Mouse (Mus musculus) activated CD4-positive, CD25-positive, alpha-beta regulatory T cell, adult 4 months (primary cell): ENCODE results near the gene Nr0b2. TPM values are rescaled to one million over a fixed set of nuclear protein-coding genes. Genes with fewer than 3 reads are reported as not detected.
"Not testable (repeated sequence)": the region's sequence is repeated elsewhere in the genome, so short reads cannot be mapped to it uniquely, and the experiment has no call there.

Source experiments
- ATAC-seq: one replicate; pipeline ENCODE4 v1.8.0; 2017
- polyA plus RNA-seq, 2 experiments: library from polyadenylated mRNA; unstranded; fragments of 100-300 nt; shearing (Covaris generic); gene quantifications; one replicate each; pipeline ENCODE4 v1.2.1; 2017

Nr0b2 gene
- not detected for polyA plus RNA-seq

DNA sequence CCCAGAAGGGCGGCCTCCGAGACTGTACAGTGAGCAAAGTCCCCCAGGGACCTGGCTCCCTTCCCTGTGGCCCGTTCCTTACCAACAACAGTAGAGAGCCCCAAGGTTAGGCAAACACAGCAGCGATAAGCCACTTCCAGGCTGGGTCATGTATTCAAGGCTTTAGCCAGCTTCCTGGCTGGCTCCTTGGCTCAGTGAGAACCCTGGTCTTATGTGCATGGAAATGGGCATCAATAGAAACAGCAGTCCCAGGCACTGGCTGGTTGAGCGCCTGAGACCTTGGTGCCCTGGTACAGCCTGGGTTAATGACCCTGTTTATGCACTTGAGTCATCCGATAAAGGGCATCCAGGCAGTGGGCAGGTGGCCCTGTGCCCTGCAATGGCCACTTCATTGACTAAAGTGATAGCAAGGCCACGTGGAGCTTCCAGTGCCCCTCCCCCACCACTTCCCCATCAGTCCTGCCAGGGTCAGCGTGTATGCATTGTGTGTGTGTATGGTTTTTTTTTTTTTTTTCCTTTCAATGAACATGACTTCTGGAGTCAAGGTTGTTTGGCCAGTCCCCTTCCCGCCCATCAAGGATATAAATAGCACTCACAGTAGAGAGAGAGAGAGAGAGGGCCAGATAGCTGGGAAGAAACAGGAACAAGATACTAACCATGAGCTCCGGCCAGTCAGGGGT, at the start of gene Nr0b2:
Nr0b2 (plus strand) TSS at position 609 of the 680 bp plus-strand sequence.
- no peak for ATAC-seq

GRCm38 (mm10) chr4:133504300-133504699, 48.9 kb upstream of the Nr0b2 start:
- ATAC-seq: no peak

DNA sequence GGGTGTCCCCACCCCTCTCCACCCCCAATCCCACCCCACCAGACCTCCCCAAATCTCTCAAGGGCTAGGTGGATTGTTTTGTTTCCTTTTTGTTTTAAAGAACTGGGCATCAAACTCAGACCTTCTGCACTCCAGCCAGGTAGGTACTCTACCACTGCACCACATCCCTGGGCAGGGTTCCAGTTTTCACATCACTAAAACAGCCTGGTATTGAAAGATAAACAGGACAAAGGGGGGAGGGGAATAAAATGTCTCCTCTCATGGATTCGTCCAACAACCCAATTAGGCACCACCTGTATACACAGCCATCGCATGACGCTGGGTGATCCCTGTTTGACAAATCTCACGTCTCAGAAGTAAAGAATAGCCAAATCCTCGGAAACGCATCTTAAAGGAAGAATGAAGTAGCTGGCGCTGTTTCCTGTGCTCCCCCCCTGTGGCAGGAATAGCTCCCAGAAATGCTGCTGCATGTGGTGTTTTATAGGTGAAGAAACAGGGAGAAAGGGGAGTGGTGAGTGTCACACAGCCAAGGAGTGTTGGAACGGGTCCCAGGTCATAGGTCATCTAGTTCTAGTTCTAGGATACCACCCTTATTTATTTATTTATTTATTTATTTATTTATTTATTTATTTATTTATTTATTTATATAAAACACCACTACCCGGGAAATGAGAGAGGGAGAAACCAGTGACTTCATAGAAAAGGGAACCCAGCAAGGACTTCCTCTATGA, 48.3 kb upstream of the Nr0b2 start:
- ATAC-seq: no peak

DNA sequence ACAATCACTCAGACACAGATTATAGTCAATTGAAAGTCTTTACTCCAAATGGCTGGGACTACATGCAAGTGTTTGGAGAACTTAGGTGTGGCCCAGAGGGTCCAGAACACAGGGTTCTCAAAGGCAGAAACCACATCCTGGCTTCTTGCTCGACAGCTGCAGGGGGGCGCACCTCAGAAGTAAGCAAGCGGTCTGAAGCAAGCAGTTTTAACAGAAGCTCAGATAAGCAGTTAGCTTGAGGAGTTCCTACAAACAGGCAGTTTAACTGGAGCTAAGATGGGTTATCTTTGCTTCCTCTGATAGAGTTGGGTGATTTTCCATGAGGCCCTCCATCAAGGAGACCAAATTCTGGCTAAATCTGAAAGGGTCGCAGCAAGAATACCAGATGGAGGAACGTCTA, 46.6 kb upstream of the Nr0b2 start:
- peak; percentile 43 for ATAC-seq

DNA sequence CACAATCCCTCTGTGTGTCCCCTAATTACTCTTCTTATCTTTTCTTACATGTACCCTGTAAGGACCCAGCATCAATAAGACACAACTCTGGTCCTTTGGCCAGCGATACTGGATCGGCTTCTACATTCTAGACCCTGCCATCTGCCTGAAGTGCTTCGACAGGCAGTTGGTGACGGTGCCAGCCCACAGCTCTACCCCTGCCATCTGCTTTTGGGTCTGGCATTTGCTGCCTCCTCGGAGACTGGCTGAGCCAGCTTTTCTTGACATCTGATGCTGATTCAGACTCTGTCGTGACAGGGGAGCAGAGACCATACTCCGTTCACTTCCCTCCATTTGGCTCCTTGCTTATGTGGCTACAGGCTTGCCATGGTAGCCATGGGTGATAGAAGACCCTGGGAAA, 44.2 kb upstream of the Nr0b2 start:
- no peak for ATAC-seq

DNA sequence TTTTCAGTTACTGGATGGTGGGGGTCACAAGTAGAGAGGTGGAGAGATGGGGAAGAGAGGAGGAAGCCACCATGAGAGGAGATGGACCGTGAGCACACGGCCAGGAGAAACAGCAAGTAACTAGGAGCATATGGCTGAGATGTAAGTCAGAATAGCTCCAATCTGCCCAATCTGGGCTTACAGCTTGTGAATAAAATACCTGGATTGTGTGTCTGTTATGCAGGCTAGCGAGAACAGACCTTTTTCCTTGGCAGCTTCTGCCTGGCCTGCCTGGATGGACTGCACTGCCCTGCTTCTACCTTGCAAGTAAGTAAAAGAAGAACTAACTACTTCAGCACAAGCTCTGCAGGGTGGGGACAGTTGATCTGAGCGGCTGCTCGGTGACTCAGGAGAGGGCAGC, 42.1 kb upstream of the Nr0b2 start:
- ATAC-seq: no peak

DNA sequence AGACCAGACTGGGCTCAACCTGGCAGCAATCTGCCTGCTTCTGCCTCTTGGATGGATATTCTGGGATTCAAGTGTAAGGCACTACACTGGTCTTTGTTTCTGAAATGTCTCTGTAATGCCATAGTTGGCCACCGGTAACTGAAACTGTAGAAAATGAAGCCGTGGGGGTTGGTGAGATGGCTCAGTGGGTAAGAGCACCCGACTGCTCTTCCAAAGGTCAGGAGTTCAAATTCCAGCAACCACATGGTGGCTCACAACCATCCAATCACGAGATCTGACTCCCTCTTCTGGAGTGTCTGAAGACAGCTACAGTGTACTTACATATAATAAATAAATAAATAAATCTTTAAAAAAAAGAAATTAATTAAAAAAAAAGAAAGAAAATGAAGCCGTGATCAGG, 40.7 kb upstream of the Nr0b2 start:
- ATAC-seq: not testable (repeated sequence)

DNA sequence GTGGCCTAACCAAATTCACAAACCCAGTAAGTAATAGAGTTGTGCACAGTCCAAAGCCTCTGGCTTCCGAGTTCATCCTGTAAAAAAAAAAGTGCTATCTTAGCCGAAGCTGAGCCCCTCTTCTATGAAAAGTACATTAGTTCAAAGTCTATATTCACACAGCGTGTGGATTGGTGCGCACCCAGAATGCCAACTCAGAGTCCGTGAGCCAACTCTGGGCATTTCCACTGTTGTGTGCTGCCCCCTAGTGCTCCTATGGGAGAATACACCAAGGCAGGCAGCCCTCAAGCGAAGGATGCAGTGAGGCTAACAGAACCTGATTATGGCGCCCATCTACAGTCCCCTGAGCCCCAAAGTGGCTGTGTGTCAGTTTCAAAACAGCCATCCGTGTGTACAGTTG, 40.2 kb upstream of the Nr0b2 start:
- peak; percentile 46 for ATAC-seq

- ATAC-seq: no peak
Observed at GRCm38 (mm10) chr4:133518601-133519368, 34.4 kb upstream of the Nr0b2 start, which contains the start of gene Kdf1. Gene Kdf1, plus strand, starts transcription at chr4:133518963.

- no peak for ATAC-seq
Observed at GRCm38 (mm10) chr4:133519369-133519665, 33.9 kb upstream of the Nr0b2 start.

GRCm38 (mm10) chr4:133521502-133521901, 31.7 kb upstream of the Nr0b2 start:
- no peak for ATAC-seq

GRCm38 (mm10) chr4:133527788-133528187, 25.4 kb upstream of the Nr0b2 start:
- no peak for ATAC-seq

- no peak for ATAC-seq
Observed at GRCm38 (mm10) chr4:133532777-133533176, 20.4 kb upstream of the Nr0b2 start.

GRCm38 (mm10) chr4:133536081-133536480, 17.1 kb upstream of the Nr0b2 start:
- no peak for ATAC-seq

GRCm38 (mm10) chr4:133536652-133537051, 16.5 kb upstream of the Nr0b2 start:
- no peak for ATAC-seq

- ATAC-seq: peak; percentile 98
Observed at GRCm38 (mm10) chr4:133545272-133546231, 7.6 kb upstream of the Nr0b2 start, which contains the start of gene Nudc. Gene Nudc, minus strand, starts transcription at chr4:133545996.

GRCm38 (mm10) chr4:133552029-133552428, 1.1 kb upstream of the Nr0b2 start:
- ATAC-seq: no peak

GRCm38 (mm10) chr4:133553448-133554330, 513 bp downstream of the Nr0b2 start:
- ATAC-seq: no peak

DNA sequence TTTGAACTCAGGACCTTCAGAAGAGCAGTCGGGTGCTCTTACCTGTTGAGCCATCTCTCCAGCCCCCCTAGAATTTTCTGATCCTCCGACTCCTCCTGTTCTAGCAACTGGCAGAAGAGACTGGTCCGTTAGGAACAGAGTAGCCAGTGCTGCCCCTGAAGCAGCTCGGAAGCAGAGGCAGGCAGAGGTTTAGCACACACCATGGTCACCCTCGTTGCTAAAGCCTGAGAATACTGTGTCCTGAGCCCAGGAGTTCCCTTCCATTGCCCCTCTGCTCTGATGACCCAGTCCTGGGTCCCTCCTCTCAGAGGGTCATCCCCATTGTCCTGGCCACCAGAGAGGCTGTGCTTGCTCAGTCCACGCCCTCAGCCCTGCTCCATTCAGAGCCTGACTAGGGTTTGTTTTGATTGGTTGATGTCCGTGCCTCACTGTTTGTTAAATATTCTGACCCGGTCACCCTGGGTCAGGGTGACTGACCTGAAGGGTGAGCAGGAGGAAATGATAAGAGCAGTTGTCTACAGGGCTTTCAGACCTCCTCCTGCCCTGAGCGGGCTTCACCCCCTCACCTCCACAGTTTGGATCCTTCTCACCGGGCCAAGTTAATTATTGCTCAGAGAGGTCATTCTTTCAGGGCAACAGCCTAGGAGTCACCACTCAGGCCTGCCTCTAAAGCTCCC, 4.0 kb downstream of the Nr0b2 start:
- no peak for ATAC-seq

- ATAC-seq: no peak
Observed at GRCm38 (mm10) chr4:133559846-133560245, 6.7 kb downstream of the Nr0b2 start.

DNA sequence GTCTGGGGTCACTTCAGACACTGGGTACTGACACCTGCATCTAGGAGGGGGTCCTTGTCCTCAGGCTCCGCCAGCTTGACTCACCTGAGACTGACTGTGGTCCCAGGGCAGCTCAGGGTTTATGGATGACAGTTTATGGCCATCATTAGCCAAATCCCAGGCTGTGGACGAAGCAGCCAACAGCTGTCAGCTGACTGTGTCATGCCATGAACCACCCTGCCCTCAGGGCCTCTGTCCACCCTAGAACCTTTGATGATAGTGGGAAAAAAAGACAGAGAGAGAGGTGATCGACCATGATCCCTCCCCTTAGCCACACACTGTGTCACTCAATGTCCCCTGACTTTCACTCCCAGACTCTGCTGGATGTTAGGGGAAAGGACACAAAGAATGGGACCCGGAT, 8.4 kb downstream of the Nr0b2 start:
- no peak for ATAC-seq
